In the genomic region with DNA sequence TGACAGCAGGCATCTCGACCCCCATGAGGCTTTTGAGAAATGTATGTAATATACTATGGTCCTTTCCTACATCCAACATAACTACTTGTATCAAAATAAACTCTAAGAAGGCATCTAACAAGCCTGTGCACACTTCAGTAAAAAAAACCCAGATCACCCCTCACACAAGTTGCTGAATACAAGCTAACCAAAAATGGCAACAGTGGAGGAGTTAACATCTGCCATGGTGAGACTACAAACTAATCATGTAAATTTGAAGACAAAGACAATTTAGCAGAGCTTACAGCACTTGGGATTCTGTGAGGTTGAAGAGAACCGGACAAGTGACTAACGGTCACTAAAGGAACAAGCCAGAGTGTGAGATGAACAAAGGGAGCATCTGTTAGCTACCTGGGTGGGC, we compare ENCODE assay signal across 27 mouse cellular contexts.
DNase-seq lines count a peak whose midpoint lies in the region; ATAC-seq lines count a peak whose summit lies in the region.
"Had no signal": no experiment of that assay in that cellular context is flagged by ENCODE, and none has a peak within 500 bp of the region (broad histone marks: within the 10 kb centered on the region; RNA-seq: fewer than 3 reads in every experiment).

No protein-coding gene starts in this region.

- no peaks in the 10 kb centered on the region for H3K27me3 ChIP-seq in forebrain, embryonic 11.5 days (ENCODE audit: control insufficient read depth, insufficient read depth, low read length)
- H3K27me3 ChIP-seq in forebrain, embryonic 15.5 days, result no peaks in the 10 kb centered on the region
- H3K27me3 ChIP-seq: CH12.LX; embryonic facial prominence, embryonic 12.5 days; forebrain, embryonic 12.5 days; Patski had no signal

- H3K4me1 ChIP-seq in forebrain, embryonic 11.5 days (replicated peaks; ENCODE audit: control insufficient read depth, insufficient read depth, low read length), result no peaks in the 10 kb centered on the region
- no peaks in the 10 kb centered on the region for H3K4me1 ChIP-seq in forebrain, embryonic 15.5 days
- H3K4me1 ChIP-seq: embryonic facial prominence, embryonic 10.5 days; embryonic facial prominence, embryonic 12.5 days; forebrain, embryonic 12.5 days had no signal

- DNase-seq in forebrain, embryonic 11.5 days (ENCODE audit: low spot score), result no peak
- DNase-seq in left cerebral cortex, postnatal 14 days (ENCODE audit: low spot score in 2 of 2), result peak; percentile 2 to 23
- no peak for DNase-seq in left cerebral cortex, adult 11 months (ENCODE audit: low spot score)
- peak; percentile 3 for DNase-seq in right cerebral cortex, adult 18-20 months
- no peak for DNase-seq in right cerebral cortex, postnatal 10 days (ENCODE audit: low spot score in 2 of 2)
- DNase-seq in brain, adult 2 months (ENCODE audit: low read depth, low spot score), result peak; percentile 60
- no peak for DNase-seq in spleen, adult 18-20 months
- DNase-seq: adrenal gland, adult 8-10 months; adrenal gland, postnatal 14 days; adrenal gland, postnatal 36 days; B cell, adult 2 months; cerebellum, adult 11-12 months; cerebellum, adult 2 months; cerebellum, adult 9-10 months; cerebellum, postnatal 10 days; cerebellum, postnatal 25 days; forebrain, postnatal 0 days had no signal

- no peak overlapping the region for H3K9ac ChIP-seq in forebrain, embryonic 11.5 days (ENCODE audit: low read length)
- H3K9ac ChIP-seq in forebrain, embryonic 15.5 days (replicated peaks), result no peak overlapping the region
- H3K9ac ChIP-seq: embryonic facial prominence, embryonic 12.5 days; forebrain, embryonic 12.5 days; forebrain, postnatal 0 days had no signal

- WGBS in forebrain, embryonic 11.5 days, result 69% methylated on average over 3 of the region's 3 CpGs
- WGBS in forebrain, embryonic 15.5 days, result 67% methylated on average over 3 of the region's 3 CpGs

- no peak overlapping the region for H3K4me3 ChIP-seq in forebrain, embryonic 11.5 days (ENCODE audit: low read depth, low read length)
- no peak overlapping the region for H3K4me3 ChIP-seq in forebrain, embryonic 15.5 days
- H3K4me3 ChIP-seq: embryonic facial prominence, embryonic 10.5 days; embryonic facial prominence, embryonic 12.5 days; forebrain, embryonic 12.5 days had no signal

- 0 out of 2 replicates have a peak, but pooled peaks have one; percentile 24 for ATAC-seq in forebrain, embryonic 11.5 days (replicated peaks; ENCODE audit: low FRiP score)
- ATAC-seq in forebrain, embryonic 15.5 days (replicated peaks), result no peak
- ATAC-seq: activated CD4-positive, CD25-positive, alpha-beta regulatory T cell, adult 4 months; CD4-positive, CD25-positive, alpha-beta regulatory T cell, adult 4 months; forebrain, embryonic 14.5 days; forebrain, postnatal 0 days; Patski had no signal

- no peaks in the 10 kb centered on the region for H3K9me3 ChIP-seq in forebrain, embryonic 11.5 days (ENCODE audit: control insufficient read depth, low read length)
- no peaks in the 10 kb centered on the region for H3K9me3 ChIP-seq in forebrain, embryonic 15.5 days
- H3K9me3 ChIP-seq: embryonic facial prominence, embryonic 10.5 days; embryonic facial prominence, embryonic 12.5 days; forebrain, embryonic 12.5 days; G1E had no signal

- H3K27ac ChIP-seq in forebrain, embryonic 11.5 days (ENCODE audit: low read depth, low read length), result no peak overlapping the region
- H3K27ac ChIP-seq in forebrain, embryonic 15.5 days (replicated peaks), result no peak overlapping the region
- H3K27ac ChIP-seq: embryonic facial prominence, embryonic 10.5 days; embryonic facial prominence, embryonic 12.5 days; forebrain, embryonic 12.5 days had no signal

- intact Hi-C loops in left cerebral cortex, postnatal 14 days (cut with DNase I), result no loop called here

- no peak overlapping the region for H3K4me2 ChIP-seq in forebrain, embryonic 11.5 days (ENCODE audit: low read depth, low read length, severe bottlenecking)
- no peak overlapping the region for H3K4me2 ChIP-seq in forebrain, embryonic 15.5 days (replicated peaks)
- H3K4me2 ChIP-seq: embryonic facial prominence, embryonic 12.5 days; forebrain, embryonic 12.5 days had no signal

- no peaks in the 10 kb centered on the region for H3K36me3 ChIP-seq in forebrain, embryonic 11.5 days (ENCODE audit: control insufficient read depth, insufficient read depth, low read length)
- no peaks in the 10 kb centered on the region for H3K36me3 ChIP-seq in forebrain, embryonic 15.5 days
- H3K36me3 ChIP-seq: embryonic facial prominence, embryonic 10.5 days; embryonic facial prominence, embryonic 12.5 days; forebrain, embryonic 12.5 days; G1E had no signal

Comparison
In these comparisons a context has a peak if more than half of its experiments do, and no peak if none do; other contexts are left out.
1. DNase-seq: peak in left cerebral cortex, postnatal 14 days (2 of 2), right cerebral cortex, adult 18-20 months (single experiment) and brain, adult 2 months (single experiment); none in forebrain, embryonic 11.5 days (single experiment), left cerebral cortex, adult 11 months (single experiment), right cerebral cortex, postnatal 10 days (0 of 2) and spleen, adult 18-20 months (0 of 2).